Mouse (Mus musculus) lung, postnatal 0 days (tissue): ENCODE results near the gene Fuom.
A peak's percentile ranks its signal among the peaks of the same experiment; 100 is the strongest.

ENCODE experiments used
- CTCF ChIP-seq: IDR thresholded peaks from 2 replicates; pipeline ENCODE4 v1.5.1; 2016; ENCODE audit warnings: antibody characterized with exemption, mild to moderate bottlenecking
- EP300 ChIP-seq: IDR thresholded peaks from 2 replicates; pipeline ENCODE4 v1.6.1; 2016; ENCODE audit warnings: antibody characterized with exemption, mild to moderate bottlenecking, control low read depth

DNA sequence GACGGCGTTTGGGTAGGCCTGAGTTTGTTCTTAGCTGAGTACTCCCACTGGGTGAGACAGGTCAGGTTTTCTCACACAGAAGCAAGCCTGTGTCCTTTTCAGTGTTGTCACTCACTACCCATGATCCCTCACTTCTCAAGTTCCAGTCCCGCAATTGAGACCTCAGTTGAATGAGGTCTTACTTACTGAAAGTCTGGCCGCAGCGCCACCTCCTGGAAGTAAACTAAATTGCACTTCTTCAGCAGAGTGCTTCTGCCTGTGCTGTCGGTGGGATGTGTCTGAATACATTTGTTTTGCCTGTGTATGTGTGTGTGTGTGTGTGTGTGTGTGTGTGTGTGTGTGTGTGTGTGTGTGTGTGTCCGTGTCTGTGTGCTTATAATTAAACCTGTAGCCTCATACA, 39.1 kb downstream of the Fuom start:
- TF ChIP-seq CTCF (peak; percentile 84), EP300 (no peak)
